Mouse (Mus musculus): ENCODE measurements at regions not wholly inside any gene's neighbourhood (a gene's known extent, or its start where the extent isn't known, plus 50 kb on each side); places are given as distances from the start of the nearest gene placed in this dataset.

DNA sequence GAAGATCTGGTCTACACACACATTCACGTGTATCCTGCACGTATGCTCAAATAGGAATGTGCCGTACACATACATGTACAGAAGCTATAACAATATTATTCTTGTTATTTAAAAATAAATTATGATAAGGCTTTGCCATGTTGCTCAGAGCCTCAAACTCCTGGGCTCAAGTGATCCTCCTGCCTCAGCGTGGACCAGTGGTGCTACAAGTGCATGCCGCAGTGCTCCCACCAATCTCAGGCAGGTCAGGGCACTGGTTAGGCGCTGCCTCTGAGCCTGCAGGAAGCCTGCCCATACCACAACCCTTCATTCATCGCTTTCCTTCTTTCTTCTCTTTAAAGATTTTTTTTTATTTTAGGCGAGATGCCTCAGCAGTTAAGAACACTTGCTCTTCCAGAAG lies 63.3 kb upstream of the Hdhd5 start:
- no peak for TF ChIP-seq CTCF (IDR thresholded peaks at IDR 0.05)
- no peak for TF ChIP-seq EP300 (IDR thresholded peaks at IDR 0.05)

All from lung, postnatal 0 days (tissue).